Mouse (Mus musculus) thymus, postnatal 4 days (tissue): ENCODE measurements around the gene Mmp8.

Experiments
- DNase-seq: peaks from one replicate; pipeline ENCODE4 v3.0.0; 2021

Mmp8 gene

GRCm38 (mm10) chr9:7558221-7559017 lies at the start of gene Mmp8:
Gene Mmp8 (plus strand): TSS chr9:7558456.
- no peak for DNase-seq

GRCm38 (mm10) chr9:7509619-7510233 lies 48.5 kb upstream of the Mmp8 start:
- no peak for DNase-seq

GRCm38 (mm10) chr9:7517944-7518571 lies 40.2 kb upstream of the Mmp8 start:
- no peak for DNase-seq

- no peak for DNase-seq
These were observed 31.9 kb upstream of the Mmp8 start for GRCm38 (mm10) chr9:7526255-7526940.

- no peak for DNase-seq
These were observed 15.5 kb upstream of the Mmp8 start for GRCm38 (mm10) chr9:7542763-7543162.

GRCm38 (mm10) chr9:7544923-7545457 lies 13.3 kb upstream of the Mmp8 start:
- no peak for DNase-seq

GRCm38 (mm10) chr9:7545471-7545870 lies 12.8 kb upstream of the Mmp8 start:
- DNase-seq: no peak

- no peak for DNase-seq
These were observed 12.3 kb upstream of the Mmp8 start for GRCm38 (mm10) chr9:7545920-7546319.

GRCm38 (mm10) chr9:7551943-7552342 lies 6.3 kb upstream of the Mmp8 start:
- DNase-seq: no peak

GRCm38 (mm10) chr9:7553536-7553935 lies 4.7 kb upstream of the Mmp8 start:
- DNase-seq: no peak

GRCm38 (mm10) chr9:7554382-7554781 lies 3.9 kb upstream of the Mmp8 start:
- DNase-seq: peak; percentile 46

- DNase-seq: no peak
These were observed 1.8 kb downstream of the Mmp8 start for GRCm38 (mm10) chr9:7560026-7560425.

- no peak for DNase-seq
These were observed 9.1 kb downstream of the Mmp8 start for GRCm38 (mm10) chr9:7567376-7567775.

- no peak for DNase-seq
These were observed 9.7 kb downstream of the Mmp8 start for GRCm38 (mm10) chr9:7567923-7568322.

GRCm38 (mm10) chr9:7570485-7570884 lies 12.2 kb downstream of the Mmp8 start:
- no peak for DNase-seq

GRCm38 (mm10) chr9:7571162-7571561 lies 12.9 kb downstream of the Mmp8 start, which contains the start of gene Mmp27:
Gene Mmp27 (plus strand): TSS chr9:7571396.
- DNase-seq: no peak

- DNase-seq: no peak
These were observed 13.9 kb downstream of the Mmp8 start for GRCm38 (mm10) chr9:7572188-7572587.

GRCm38 (mm10) chr9:7572663-7573308 lies 14.5 kb downstream of the Mmp8 start:
- no peak for DNase-seq

- no peak for DNase-seq
These were observed 17.3 kb downstream of the Mmp8 start for GRCm38 (mm10) chr9:7575526-7575925.

- DNase-seq: no peak
These were observed 19.1 kb downstream of the Mmp8 start for GRCm38 (mm10) chr9:7577371-7577770.

- no peak for DNase-seq
These were observed 31.8 kb downstream of the Mmp8 start for GRCm38 (mm10) chr9:7590063-7590462.

- no peak for DNase-seq
These were observed 35.1 kb downstream of the Mmp8 start for GRCm38 (mm10) chr9:7593272-7593812.
